Mouse (Mus musculus): ENCODE data around the gene Abhd14a.
A peak's percentile ranks its signal among the peaks of the same experiment; 100 is the strongest.
"Not testable (repeated sequence)": the region's sequence is repeated elsewhere in the genome, so short reads cannot be mapped to it uniquely, and the experiment has no call there.

Abhd14a gene

GRCm38 (mm10) chr9:106447348-106447747 is at the start of gene Abhd14a, which contains the start of gene Abhd14b:
TSS of gene Abhd14a (minus strand) at chr9:106447678.
TSS of gene Abhd14b (plus strand) at chr9:106447459.
- peak; percentile 77 for DNase-seq (ENCODE audit: low read depth, low spot score)

GRCm38 (mm10) chr9:106487602-106488001 is 40.1 kb upstream of the Abhd14a start:
- not testable (repeated sequence) for DNase-seq (ENCODE audit: low read depth, low spot score)

- peak; percentile 40 for DNase-seq (ENCODE audit: low read depth, low spot score)
Measured at GRCm38 (mm10) chr9:106485076-106485475, 37.6 kb upstream of the Abhd14a start.

- no peak for DNase-seq (ENCODE audit: low read depth, low spot score)
Measured at GRCm38 (mm10) chr9:106483606-106484005, 36.1 kb upstream of the Abhd14a start.

- DNase-seq (ENCODE audit: low read depth, low spot score): no peak
Measured at GRCm38 (mm10) chr9:106483136-106483535, 35.7 kb upstream of the Abhd14a start.

- DNase-seq (ENCODE audit: low read depth, low spot score): no peak
Measured at GRCm38 (mm10) chr9:106482578-106483115, 35.2 kb upstream of the Abhd14a start.

GRCm38 (mm10) chr9:106481676-106482075 is 34.2 kb upstream of the Abhd14a start:
- no peak for DNase-seq (ENCODE audit: low read depth, low spot score)

GRCm38 (mm10) chr9:106481075-106481474 is 33.6 kb upstream of the Abhd14a start:
- DNase-seq (ENCODE audit: low read depth, low spot score): no peak

GRCm38 (mm10) chr9:106480541-106480940 is 33.1 kb upstream of the Abhd14a start:
- no peak for DNase-seq (ENCODE audit: low read depth, low spot score)

- no peak for DNase-seq (ENCODE audit: low read depth, low spot score)
Measured at GRCm38 (mm10) chr9:106478101-106478500, 30.6 kb upstream of the Abhd14a start.

- DNase-seq (ENCODE audit: low read depth, low spot score): no peak
Measured at GRCm38 (mm10) chr9:106477649-106478048, 30.2 kb upstream of the Abhd14a start.

GRCm38 (mm10) chr9:106476924-106477484 is 29.5 kb upstream of the Abhd14a start, which contains the start of gene Parp3:
TSS of gene Parp3 (minus strand) at chr9:106476949.
- peak; percentile 100 for DNase-seq (ENCODE audit: low read depth, low spot score)

- peak; percentile 72 for DNase-seq (ENCODE audit: low read depth, low spot score)
Measured at GRCm38 (mm10) chr9:106476002-106476923, 28.8 kb upstream of the Abhd14a start.

- DNase-seq (ENCODE audit: low read depth, low spot score): no peak
Measured at GRCm38 (mm10) chr9:106475663-106476001, 28.2 kb upstream of the Abhd14a start, which contains the start of gene Rrp9. TSS of gene Rrp9 (plus strand) at chr9:106475963.

GRCm38 (mm10) chr9:106475046-106475445 is 27.6 kb upstream of the Abhd14a start:
- DNase-seq (ENCODE audit: low read depth, low spot score): peak; percentile 72

GRCm38 (mm10) chr9:106474456-106474855 is 27.0 kb upstream of the Abhd14a start:
- peak; percentile 86 for DNase-seq (ENCODE audit: low read depth, low spot score)

GRCm38 (mm10) chr9:106473753-106474105 is 26.3 kb upstream of the Abhd14a start:
- no peak for DNase-seq (ENCODE audit: low read depth, low spot score)

GRCm38 (mm10) chr9:106473081-106473752 is 25.7 kb upstream of the Abhd14a start:
- no peak for DNase-seq (ENCODE audit: low read depth, low spot score)

- no peak for DNase-seq (ENCODE audit: low read depth, low spot score)
Measured at GRCm38 (mm10) chr9:106472321-106472720, 24.8 kb upstream of the Abhd14a start.

GRCm38 (mm10) chr9:106471892-106472291 is 24.4 kb upstream of the Abhd14a start:
- peak; percentile 92 for DNase-seq (ENCODE audit: low read depth, low spot score)

GRCm38 (mm10) chr9:106470991-106471750 is 23.7 kb upstream of the Abhd14a start:
- DNase-seq (ENCODE audit: low read depth, low spot score): no peak
